Mouse (Mus musculus) embryo, embryonic 10 days (tissue): Measurements from ENCODE around the gene Ugt1a6a.
A peak's percentile ranks its signal among the peaks of the same experiment; 100 is the strongest.

Source experiments
- DNase-seq: peaks from one replicate; pipeline ENCODE4 v3.0.0-alpha.2; 2015; ENCODE audit warnings: low spot score

Ugt1a6a gene

DNA sequence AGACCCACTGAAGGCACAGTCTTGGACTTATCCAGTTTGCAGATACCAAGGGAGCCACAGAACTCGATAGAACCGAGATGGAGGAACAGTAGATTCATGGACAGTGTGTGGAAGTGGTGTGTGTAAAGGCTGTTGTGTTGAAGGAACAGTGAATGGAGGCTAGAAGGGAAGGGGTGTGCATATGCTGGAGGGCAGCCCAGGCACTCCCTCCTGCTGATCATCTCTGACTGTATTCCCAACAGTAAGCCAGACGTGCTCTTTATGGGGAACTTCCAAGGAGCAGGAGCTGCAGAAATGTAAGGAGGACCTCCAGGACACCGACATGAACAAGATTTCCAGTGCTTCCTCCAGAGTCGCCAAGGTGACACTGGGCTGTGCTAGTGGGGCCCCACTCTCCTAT, 115.4 kb downstream of the Ugt1a6a start:
- DNase-seq = no peak

DNA sequence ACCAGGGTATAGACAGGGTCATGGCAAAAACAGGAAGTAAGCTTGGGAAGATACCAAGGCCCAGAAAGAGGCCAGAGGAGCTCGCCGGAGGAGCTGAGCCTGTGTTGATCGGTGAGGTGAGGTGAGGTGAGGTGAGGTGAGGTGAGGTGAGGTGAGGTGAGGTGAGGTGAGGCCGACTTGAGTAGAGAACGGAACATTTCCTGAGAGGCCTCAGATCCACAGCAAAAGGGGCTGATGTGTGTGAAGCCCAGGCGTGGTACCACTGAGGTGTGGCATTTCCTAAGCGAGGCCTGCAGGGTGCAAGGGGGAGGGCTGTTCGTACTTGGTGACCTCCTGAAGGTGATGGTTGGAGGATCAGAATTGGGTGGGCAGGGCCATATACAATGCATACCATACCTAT, 118.5 kb downstream of the Ugt1a6a start:
- no peak for DNase-seq

DNA sequence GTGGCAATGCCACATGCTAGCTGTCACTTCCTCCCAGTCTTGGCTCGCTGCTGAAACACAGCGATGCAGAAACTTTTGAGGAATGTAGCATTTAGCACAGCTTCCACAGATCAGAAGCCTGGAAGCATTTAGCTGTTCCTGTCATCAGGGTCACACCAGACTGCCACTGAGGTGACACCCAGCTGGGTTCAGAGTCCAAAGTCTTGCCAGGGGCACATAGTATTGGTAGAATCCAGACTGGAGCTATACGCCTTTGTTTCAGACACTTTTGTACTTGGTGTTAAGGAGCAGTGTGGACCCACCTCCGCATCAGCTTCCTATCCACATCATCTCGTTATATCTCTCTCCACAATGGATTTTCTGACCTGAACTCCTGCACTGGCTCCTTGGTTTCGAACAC, 118.9 kb downstream of the Ugt1a6a start:
- DNase-seq = no peak

DNA sequence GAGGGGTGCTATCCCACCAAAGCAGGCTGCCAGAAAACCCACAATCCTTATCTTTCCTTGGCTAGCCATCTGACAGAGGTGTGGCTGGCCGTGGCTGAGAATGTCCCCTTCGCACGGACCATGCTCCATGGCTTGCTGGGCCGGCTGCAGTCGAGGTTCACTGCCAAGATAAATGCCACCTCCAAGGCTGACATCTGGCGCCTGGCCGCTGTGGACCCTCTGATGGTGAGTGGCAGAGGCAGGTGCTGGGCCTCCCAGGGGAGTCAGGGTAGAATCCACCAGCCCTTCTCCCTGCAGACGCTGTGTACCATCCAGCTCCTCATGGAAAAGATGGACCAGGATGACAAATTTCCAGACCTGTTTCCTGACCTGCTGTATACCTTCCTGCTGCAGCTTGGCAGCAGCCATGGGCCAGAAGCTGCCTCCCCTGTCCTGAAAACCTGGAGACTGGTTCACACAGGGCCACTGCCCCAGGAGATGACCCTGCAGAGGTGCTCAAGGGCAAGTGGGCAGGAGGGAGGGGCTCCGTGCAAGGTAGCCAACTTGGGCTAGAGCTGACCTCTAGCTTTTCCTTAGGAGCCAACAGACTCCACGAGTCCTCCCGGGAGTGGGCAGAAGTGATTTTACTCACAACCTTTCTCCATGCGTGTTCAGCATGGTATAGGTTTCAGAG, 120.3 kb downstream of the Ugt1a6a start:
- DNase-seq = no peak

DNA sequence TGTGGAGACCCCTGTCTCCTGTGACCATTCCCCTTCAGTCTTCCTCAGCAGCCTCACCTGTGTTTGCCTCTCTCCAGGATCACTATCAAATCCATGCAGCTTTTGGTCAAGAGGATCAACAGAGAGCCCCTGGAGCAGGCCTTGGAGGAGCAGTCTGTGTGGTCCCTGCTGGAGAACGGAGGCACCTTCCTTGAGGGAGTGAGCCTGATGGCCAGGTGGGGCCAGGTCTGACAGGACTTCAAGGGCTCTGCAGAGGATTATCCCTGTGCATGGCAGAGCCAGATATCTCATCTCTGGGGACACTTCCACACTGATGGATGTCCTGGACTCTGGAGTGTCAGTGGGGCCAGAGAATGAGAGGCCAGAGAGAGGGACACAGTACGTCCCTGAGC, 120.9 kb downstream of the Ugt1a6a start:
- DNase-seq = no peak

DNA sequence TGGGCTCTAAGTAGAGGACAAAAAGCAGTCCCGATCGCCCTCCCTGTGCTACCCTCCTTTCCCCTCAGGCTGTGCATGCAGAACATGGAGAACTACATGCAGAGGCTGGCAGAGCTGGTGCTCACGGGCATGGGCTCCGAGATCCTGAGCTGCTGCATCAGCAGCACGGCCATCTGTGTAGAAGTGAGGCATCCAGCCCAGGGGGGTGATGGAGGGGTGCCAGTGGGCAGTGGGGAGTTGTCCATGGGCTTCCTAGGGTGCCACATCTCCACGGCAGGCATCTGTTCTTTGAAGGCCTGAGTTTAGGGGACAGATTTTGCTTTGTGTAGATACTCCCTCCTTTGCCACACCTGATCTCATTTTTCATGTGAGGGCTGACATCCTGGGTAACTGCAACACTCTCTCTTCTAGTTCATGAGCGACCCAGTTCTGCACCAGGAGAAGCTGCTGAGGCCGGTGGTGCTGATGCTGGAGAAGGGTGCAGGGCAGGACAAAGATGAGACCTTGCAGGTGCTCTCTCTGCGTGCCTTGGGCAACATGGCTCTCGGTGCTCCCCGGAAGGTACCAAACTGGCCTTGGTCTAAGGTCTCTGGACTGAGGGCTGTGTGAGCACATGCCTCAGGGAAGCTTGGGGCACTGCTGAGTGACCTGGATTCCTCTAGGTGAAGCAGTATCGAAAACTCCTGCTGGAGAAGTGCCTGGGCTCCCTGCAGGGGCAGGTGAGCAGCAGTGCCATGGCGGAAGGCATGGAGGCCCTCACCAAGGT, 121.6 kb downstream of the Ugt1a6a start:
- no peak for DNase-seq

DNA sequence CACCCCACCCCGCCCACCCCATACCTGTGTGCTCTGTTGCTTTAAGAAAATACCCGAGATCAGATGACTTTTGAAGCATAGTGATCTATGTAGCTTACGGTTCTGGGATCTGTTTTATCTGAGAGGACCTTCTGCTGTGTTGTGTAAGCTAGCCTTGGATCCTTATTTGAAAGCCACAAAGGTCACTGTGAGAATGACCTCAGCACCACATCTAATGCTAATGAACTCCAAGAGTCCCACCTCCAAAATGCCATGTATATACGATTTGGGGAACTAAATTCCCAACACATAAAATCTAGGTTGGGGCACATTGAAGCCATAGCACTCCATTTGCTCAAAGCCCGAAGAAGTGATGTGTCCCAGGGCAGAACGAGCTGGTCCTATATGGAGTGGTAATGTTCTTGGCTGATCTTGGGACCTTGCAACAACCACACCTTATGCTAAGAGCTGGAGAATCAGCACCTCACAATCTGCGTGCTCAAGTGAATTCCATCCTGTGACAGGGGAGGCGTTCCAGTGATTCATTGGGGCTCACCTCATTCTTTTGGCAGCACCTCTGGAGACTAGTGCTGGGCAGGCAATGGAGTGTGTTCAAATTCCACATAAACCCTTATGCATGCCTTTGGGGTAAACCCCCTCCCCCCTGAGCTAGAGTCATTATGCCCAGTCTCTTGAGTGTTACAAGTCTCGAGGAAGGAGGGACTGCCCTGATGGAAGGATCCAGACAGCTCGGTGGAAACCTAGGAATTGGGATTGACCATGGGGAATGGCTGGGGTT, 122.5 kb downstream of the Ugt1a6a start:
- no peak for DNase-seq

DNA sequence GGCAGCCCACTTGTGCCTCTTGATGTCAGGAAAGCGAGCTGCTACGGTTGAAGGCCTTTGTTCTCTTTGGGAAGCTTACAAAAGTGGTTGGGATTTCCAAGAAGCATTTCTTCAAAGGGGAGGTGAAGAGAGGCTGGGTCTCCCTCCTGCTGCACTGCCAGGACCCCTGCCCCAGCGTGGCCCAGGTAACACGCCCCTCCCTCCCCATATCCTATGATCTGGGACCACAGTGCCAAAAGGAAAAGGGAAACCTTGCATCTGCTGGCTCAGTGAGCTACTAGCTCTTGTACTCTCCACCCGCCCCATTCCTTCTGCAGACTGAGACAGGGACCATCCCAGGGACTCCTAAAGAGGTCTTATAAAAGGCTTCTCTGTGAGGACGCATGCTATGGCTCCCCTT, 123.1 kb downstream of the Ugt1a6a start:
- DNase-seq = no peak

DNA sequence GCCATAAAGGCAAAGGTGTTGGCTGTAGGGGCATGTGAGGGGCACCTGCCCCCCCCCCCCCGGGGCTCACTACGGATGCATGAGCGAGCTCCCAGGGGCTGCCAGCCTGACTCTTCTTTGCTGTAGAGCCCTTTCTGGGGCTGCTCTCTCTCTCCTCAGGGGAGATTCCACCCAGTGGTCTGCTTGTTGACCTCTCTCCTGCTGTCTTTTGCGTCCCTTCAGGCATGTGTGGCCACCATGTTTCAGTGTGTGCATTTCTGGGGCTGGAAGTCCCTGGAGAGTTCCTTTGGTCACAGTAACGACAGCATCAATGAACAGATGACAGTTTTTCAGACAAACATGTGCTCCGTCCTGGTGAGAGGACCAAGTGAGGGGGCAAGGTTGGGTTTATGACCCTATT, 123.8 kb downstream of the Ugt1a6a start:
- DNase-seq = no peak

DNA sequence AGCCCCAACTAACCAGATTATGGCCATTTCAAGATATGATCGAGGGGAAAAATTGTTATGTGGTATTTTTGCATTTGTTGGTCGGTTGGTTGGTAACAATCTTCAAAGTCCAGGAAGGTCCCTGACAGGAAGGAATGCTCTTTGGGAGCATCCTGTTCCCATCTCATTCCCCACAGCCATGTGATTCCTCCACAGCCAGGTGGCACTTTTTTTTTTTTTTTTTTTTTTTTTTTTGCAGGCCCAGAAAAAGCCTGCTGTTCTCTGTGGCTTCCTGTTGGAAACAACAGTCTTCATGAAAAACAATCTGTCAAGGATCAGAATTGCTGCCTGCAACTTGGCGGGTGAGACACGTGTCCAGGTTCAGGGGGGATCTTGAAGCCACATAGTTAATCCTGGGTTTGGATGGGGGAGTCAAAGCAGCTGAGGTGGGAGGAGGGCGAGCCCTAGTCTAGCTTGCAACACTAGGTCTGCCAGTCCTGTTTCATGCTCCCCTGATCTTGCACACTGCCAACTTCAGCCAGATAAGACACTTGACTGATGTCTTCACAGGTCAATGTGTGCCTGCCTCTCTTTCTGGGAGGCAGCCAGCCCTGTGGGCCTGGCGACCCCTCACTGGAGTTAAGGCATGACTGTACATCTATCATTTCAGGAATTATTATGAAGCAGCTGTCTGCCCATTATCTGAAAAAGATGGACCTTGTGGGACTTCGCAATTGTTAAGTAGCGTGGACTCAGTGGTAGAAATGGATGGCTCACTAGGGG, 124.5 kb downstream of the Ugt1a6a start:
- peak; percentile 61 for DNase-seq

DNA sequence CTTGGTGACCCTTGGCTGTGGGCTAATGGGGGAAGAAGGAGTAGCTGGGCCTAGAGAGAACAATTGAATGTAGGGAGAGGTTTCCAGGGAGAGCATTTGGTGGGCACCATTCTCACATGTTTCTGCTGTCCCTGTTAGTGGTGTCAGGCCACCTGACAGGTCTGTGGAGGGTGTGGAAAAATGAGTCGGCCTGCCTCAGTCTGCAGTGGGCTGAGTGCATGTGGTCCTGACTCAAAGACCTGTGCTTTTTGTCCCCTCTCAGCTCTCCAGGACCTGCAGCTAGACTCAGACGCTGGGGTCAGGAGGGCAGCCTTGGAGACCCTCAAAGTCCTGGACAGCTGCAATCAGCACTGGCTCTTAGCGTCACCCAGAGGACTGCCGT, 125.0 kb downstream of the Ugt1a6a start:
- DNase-seq = no peak

DNA sequence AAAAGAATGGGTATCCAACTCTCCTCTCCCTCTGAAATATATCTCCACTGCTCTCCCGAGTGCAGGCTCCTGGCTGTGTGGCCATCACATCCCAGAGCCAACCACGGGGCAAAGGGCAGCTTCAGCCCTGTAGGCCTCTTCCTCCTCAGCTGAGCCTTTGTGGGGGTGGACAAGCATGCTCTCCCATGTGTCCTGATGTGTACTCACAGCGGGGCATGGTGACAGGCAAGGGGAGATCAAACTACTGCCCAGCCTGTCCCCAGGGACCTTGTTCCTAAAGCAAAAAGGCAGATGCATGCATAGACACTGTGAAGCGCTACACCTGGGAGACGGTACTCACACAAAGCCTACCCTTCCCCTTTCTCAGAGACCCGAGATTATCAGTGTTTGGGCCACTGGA, 125.5 kb downstream of the Ugt1a6a start:
- DNase-seq = no peak

DNA sequence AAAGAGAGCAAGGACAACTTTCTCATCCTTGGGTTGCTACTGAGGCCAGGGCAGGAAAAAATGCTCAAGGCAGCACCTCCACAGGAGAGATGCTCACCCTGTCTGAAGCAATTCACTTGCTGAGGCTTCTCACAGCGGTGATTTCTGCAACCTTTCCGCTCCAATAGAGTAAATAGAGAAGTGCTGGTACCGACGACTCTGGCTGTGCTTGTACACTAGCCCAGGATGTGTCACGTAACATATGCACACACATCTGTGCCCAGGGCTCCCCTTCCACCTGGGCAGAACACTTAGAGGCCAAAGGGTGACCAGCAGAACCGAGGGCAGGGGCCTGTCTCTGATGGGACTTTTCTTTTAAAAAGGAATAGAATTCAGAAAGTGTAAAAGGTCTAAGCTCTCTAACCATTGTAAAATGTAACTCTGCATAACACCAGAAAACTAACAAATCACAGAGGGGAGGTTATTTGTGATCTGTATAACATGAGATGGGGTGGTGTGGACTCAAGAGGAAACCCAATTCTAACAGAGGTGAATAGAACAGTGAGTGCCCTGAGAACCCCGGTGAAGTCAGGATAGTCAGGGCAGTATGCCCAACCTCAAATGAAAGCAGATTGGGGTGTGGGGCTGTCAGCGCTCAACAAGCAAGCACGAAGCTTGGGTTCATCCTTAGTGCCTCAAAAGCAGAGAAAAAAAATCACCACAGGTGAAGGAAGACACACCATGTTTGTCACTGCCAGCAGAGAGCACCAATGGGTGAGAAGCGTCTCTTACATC, 126.2 kb downstream of the Ugt1a6a start:
- DNase-seq = no peak

DNA sequence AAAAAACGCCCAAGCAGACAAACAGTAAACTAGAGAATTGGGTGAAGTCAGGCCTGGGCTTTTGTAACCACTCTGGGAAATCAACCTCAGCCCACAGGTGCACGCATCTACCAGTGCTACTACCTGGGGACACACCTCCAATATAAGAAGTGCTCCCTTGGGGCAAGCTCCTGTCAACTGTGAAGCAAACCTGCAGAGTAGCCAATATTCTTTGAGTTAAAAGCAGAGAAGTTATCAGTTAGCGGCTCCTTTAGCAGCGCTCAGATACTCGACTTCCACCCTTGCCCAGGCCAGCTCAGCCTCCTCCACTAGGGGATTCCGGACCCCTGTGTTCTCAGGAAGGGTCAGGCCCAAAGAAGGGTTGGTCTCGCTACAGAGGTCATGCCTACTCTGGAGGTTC, 127.1 kb downstream of the Ugt1a6a start:
- no peak for DNase-seq

DNA sequence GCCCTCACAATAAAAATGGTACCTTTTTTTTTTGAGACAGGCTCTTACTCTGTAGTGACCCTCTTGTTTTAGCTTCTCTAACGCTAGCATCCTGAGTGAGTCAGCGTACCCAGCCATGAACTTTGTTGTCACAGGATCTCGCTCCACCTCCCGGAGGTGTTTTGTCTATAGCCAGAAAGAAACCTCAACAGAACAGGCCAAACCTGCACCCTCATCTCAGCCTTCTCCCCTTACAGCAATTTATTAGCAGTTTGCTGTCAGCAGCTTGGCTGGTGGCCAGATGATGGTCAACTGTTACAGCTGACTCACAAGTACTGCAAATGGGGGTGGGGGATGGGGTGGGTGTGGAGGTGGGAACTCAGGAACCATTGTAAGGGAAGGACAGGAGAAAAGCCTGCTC, 127.6 kb downstream of the Ugt1a6a start:
- no peak for DNase-seq

DNA sequence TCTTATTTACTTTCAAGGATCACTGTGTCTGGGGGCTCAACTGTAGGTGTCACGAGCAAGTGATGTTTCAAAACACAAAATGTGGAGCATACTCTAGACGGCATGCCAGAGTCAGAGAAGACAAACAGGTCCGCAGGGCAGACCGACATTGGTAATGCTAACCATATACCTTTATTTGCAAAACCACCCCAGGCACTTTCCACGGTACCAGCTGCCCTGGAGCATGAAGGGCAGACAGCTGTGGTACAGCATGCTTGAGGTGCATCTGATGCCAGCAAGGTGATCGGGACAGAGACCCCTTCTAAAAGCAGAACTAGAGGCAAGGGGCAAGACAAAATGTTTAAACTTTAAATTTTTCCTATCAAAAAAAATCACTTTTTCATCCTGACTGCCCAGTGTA, 128.4 kb downstream of the Ugt1a6a start:
- DNase-seq = no peak

DNA sequence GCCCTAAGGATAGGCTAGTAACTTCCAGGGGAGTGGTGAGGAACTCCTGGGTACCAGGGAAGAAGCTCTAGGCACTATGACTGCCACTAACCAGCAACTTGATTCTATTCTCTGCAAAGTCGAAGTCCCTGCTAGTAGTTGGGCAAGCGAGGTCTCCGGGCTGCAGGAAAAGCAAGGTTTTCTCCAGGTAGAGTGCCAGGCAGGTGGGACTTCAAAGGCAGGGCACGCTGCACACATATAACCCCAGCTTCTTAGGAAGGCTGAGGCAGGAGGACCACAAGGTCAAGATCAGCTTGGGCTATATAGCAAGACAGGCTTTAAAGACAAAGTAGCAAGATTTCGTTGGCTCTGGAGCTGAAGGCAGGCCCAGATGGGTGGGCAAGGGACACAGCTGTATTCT, 129.2 kb downstream of the Ugt1a6a start:
- no peak for DNase-seq

DNA sequence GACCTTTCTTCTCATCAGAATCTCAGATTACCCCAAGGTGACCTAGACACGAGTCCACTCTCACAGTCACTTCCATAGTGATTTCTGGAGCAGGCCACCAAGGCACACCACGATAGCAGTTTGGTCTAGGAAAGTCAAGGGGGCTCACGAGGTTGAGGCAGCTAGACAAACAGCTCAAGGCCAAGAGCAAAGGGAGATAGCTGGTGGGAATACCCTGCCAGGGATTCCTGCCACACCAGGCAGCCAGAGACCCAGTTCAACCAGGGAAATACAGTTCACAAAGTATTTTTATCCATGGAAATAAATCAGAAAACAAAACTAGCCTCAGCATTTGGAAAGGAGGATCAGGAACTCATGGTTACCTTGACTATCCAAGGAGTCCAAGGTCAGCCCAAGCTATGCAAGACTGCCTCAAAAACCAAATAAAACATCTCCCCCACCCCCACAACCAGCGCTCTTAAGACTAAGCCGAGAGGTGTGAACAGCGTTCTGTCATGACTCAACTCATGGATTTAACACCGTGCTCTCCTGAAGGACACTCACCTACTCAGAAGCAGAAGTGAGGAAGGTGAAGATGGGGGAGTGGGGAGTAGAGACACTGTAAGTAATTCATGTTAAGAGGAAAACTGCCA, 129.7 kb downstream of the Ugt1a6a start:
- DNase-seq = no peak

DNA sequence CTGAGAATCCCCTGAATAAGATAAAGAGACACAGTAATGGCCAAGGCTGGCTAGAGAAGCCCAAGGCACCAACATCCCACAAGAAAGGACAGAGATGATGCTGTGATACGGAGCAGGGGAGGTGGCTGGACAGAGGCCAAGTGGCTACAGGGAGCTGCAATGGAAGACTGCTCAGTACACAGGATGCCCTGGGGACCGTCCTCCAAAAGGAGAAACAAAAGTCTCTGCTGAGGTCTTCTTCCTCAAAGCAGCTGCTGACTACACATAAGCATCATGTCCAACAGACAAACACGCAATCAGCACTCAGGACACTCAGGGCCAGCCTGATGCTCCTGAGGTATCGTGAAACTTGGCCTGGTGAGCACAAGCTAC, 130.2 kb downstream of the Ugt1a6a start:
- no peak for DNase-seq

DNA sequence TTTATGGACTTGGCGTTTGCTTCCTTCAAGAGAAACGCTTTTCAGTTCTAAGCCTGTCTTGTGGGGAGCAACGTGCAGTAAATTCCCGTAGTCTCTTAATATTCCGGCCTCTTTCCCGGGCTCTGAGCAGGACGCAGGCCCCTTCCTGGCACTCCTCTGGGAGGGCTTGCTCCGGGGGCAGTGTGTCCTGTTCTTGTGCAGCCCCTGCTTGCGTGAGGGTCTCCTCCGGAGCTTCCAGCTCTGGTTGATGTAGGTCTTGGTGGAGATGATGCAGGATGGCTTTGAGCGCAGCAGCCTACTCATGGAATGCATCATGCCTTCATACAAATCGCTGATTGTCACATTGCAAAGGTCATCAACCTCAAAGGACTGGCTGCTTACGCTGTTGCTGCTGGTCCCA, 131.5 kb downstream of the Ugt1a6a start:
- DNase-seq = no peak

DNA sequence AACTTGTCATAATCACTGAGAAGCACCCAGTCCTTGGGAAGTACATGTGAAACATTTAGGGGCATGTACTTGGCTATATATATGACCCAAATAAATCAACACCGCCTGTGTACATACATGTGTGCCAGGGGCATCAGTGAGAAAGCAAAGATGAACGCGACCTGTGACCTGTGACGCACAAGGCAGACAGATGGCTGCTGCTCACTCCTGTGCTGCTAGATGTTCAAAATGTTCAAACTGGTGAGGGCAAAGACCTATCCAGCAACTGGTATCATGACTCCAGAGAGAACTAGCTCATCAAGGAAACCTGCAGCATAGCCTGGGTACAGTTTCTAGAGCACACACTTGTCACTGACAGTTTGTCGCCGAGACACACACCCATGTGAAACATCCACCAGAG, 132.9 kb downstream of the Ugt1a6a start:
- DNase-seq = no peak
